ENCODE assay signal across 8 mouse cellular contexts in the genomic region with DNA sequence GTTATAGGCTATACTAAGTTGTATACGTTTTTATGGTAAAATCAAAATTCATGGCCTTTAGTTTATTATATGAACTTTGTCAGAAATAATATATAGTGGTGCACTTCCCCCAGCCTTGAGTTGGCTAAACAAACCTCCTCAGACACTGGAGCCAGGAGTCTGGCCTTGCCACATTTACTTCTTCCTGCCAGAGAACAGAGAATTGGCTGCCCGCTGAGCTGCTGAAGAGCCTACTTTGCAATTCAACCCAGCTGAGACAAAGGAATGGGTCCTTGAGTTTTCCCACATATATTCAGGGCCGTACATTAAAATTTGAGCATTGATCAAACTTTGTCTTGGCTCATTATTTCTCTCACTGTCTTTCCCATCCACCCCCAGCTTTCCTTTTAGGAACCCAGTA.
"Had no signal": no experiment of that assay in that cellular context is flagged by ENCODE, and none has a peak within 500 bp of the region (broad histone marks: within the 10 kb centered on the region; RNA-seq: fewer than 3 reads in every experiment).

No protein-coding gene starts in this region.

- H3K9me3 ChIP-seq: limb, embryonic 15.5 days; liver, embryonic 12.5 days; midbrain, embryonic 13.5 days had no signal

- DNase-seq: kidney, postnatal 25 days; lung, postnatal 36 days; right cerebral cortex, postnatal 14 days had no signal

- H3K36me3 ChIP-seq: limb, embryonic 15.5 days; liver, embryonic 12.5 days; midbrain, embryonic 13.5 days had no signal

- H3K4me2 ChIP-seq: limb, embryonic 15.5 days; liver, embryonic 12.5 days; midbrain, embryonic 13.5 days had no signal

- H3K4me3 ChIP-seq: left cerebral cortex, adult 2 months; limb, embryonic 15.5 days; liver, embryonic 12.5 days; midbrain, embryonic 13.5 days had no signal

- H3K27me3 ChIP-seq: limb, embryonic 15.5 days; liver, embryonic 12.5 days; midbrain, embryonic 13.5 days had no signal

- H3K4me1 ChIP-seq: limb, embryonic 15.5 days; liver, embryonic 12.5 days had no signal

- H3K9ac ChIP-seq: limb, embryonic 15.5 days; liver, embryonic 12.5 days; midbrain, embryonic 13.5 days had no signal

- ATAC-seq: liver, embryonic 12.5 days; midbrain, embryonic 13.5 days had no signal

- H3K27ac ChIP-seq: left cerebral cortex, adult 2 months; limb, embryonic 15.5 days; liver, embryonic 12.5 days; midbrain, embryonic 13.5 days; stomach, postnatal 0 days had no signal
